Mouse (Mus musculus) stomach, embryonic 16.5 days (tissue): ENCODE data around the gene Ptprs. TPM values are rescaled to one million over a fixed set of nuclear protein-coding genes. Genes with fewer than 3 reads are reported as not detected.

Experiments
- ATAC-seq: fragments of 200-750 bp; cut with Nextera tagmentation; 2 replicates; pipeline ENCODE4 v1.8.0; 2017; ENCODE audit warnings: moderate number of reproducible peaks, moderate TSS enrichment; ENCODE audit not compliant: insufficient read depth, low FRiP score
- H3K27ac ChIP-seq: fragments of 300-500 bp; sonication (generic); 2 replicates; pipeline ENCODE4 v1.5.1; 2014; ENCODE audit warnings: low read length
- H3K27me3 ChIP-seq: fragments of 300-500 bp; sonication (generic); 2 replicates; pipeline ENCODE4 v1.6.1; 2014; ENCODE audit warnings: low read length, control low read depth, mixed read lengths; ENCODE audit not compliant: control insufficient read depth, insufficient read depth
- H3K36me3 ChIP-seq: fragments of 300-500 bp; sonication (generic); 2 replicates; pipeline ENCODE4 v1.6.1; 2014; ENCODE audit warnings: low read length; ENCODE audit not compliant: control insufficient read depth, insufficient read depth
- H3K4me1 ChIP-seq: fragments of 300-500 bp; sonication (generic); 2 replicates; pipeline ENCODE4 v1.6.1; 2014; ENCODE audit warnings: low read length, control low read depth, mixed read lengths; ENCODE audit not compliant: control insufficient read depth, insufficient read depth
- H3K4me2 ChIP-seq: fragments of 300-500 bp; sonication (generic); 2 replicates; pipeline ENCODE4 v1.6.1; 2014; ENCODE audit warnings: low read depth, low read length, mixed read lengths
- H3K4me3 ChIP-seq: fragments of 300-500 bp; sonication (generic); replicated peaks from 2 replicates; pipeline ENCODE4 v1.5.1; 2014; ENCODE audit warnings: mild to moderate bottlenecking, low read length
- H3K9ac ChIP-seq: fragments of 300-500 bp; sonication (generic); 2 replicates; pipeline ENCODE4 v1.6.1; 2014; ENCODE audit warnings: low read length
- H3K9me3 ChIP-seq: fragments of 300-500 bp; sonication (generic); replicated peaks from 2 replicates; pipeline ENCODE4 v1.6.1; 2016; ENCODE audit warnings: low read length, control low read depth; ENCODE audit not compliant: control insufficient read depth
- WGBS: fragments of 180-500 bp; shearing (Covaris S2); extraction: QIAGEN DNeasy Blood & Tissue Kit; methylation state at CpG from one replicate; pipeline ENCODE4 v1.1.7; 2014; 5-methylcytosine and 5-hydroxymethylcytosine counted together
- polyA plus RNA-seq: library from polyadenylated mRNA; unstranded; fragments of >200 nt; fragmentation: Nextera tagmentation; extraction: Ambion mirVana; gene quantifications from 2 replicates; pipeline ENCODE4 v1.2.1, GENCODE M21; 2015

Gene Ptprs
- polyA plus RNA-seq, 1 experiment from 2014 or later: 61.9 TPM

GRCm38 (mm10) chr17:56464817-56465216 is 11.5 kb downstream of the Ptprs start:
- no peaks in the 10 kb centered on the region for H3K36me3 ChIP-seq
- no peak overlapping the region for H3K4me2 ChIP-seq
- no peaks in the 10 kb centered on the region for H3K27me3 ChIP-seq

GRCm38 (mm10) chr17:56464345-56464744 is 11.9 kb downstream of the Ptprs start:
- Histone ChIP-seq H3K4me2 (no peak overlapping the region), H3K9me3 (no peaks in the 10 kb centered on the region), H3K27ac (no peak overlapping the region), H3K9ac (no peak overlapping the region), H3K36me3 (no peaks in the 10 kb centered on the region), H3K4me3 (no peak overlapping the region), H3K4me1 (peaks cover 46% of the 10 kb centered on the region), H3K27me3 (no peaks in the 10 kb centered on the region)
- 80% methylated on average over 2 of the region's 2 CpGs for WGBS
- no peak for ATAC-seq

More at GRCm38 (mm10) chr17:56464817-56465216, 11.5 kb downstream of the Ptprs start:
- H3K27ac ChIP-seq: no peak overlapping the region
- no peak overlapping the region for H3K4me3 ChIP-seq
- peaks cover 50% of the 10 kb centered on the region for H3K4me1 ChIP-seq
- H3K9me3 ChIP-seq: no peaks in the 10 kb centered on the region
- H3K9ac ChIP-seq: no peak overlapping the region
- no peak for ATAC-seq
- WGBS: 59% methylated on average over 7 of the region's 7 CpGs

GRCm38 (mm10) chr17:56463500-56463899 is 12.8 kb downstream of the Ptprs start:
- Histone ChIP-seq H3K9me3 (no peaks in the 10 kb centered on the region), H3K4me2 (peak overlapping the region; percentile 81; the same call in 1 of the 2 replicates), H3K27ac (peak overlapping the region; percentile 92), H3K36me3 (no peaks in the 10 kb centered on the region), H3K9ac (peak overlapping the region; percentile 68; the same call in 1 of the 2 replicates), H3K27me3 (no peaks in the 10 kb centered on the region), H3K4me1 (peaks cover 39% of the 10 kb centered on the region), H3K4me3 (no peak overlapping the region)
- 41% methylated on average over 1 of the region's 1 CpGs for WGBS
- ATAC-seq: no peak

GRCm38 (mm10) chr17:56462835-56463455 is 13.3 kb downstream of the Ptprs start:
- Histone ChIP-seq H3K4me1 (peaks cover 34% of the 10 kb centered on the region), H3K4me2 (peak overlapping the region; percentile 81), H3K4me3 (peak overlapping the region; percentile 66), H3K9me3 (no peaks in the 10 kb centered on the region), H3K27me3 (no peaks in the 10 kb centered on the region), H3K9ac (peak overlapping the region; percentile 68), H3K36me3 (no peaks in the 10 kb centered on the region), H3K27ac (peak overlapping the region; percentile 92)
- ATAC-seq: no peak
- 5% methylated on average over 17 of the region's 17 CpGs for WGBS

GRCm38 (mm10) chr17:56461771-56462743 is 14.2 kb downstream of the Ptprs start:
- WGBS: under 1% methylated on average over 76 of the region's 77 CpGs
- Histone ChIP-seq H3K4me1 (peaks cover 28% of the 10 kb centered on the region), H3K27ac (peak overlapping the region; percentile 96), H3K4me3 (peak overlapping the region; percentile 66), H3K27me3 (no peaks in the 10 kb centered on the region), H3K9ac (peak overlapping the region; percentile 78), H3K4me2 (peak overlapping the region; percentile 81), H3K9me3 (no peaks in the 10 kb centered on the region), H3K36me3 (no peaks in the 10 kb centered on the region)
- peak; percentile 94 for ATAC-seq

- Histone ChIP-seq H3K27me3 (no peaks in the 10 kb centered on the region), H3K4me3 (peak overlapping the region; percentile 66), H3K9me3 (no peaks in the 10 kb centered on the region), H3K4me1 (peaks cover 23% of the 10 kb centered on the region), H3K36me3 (no peaks in the 10 kb centered on the region), H3K27ac (peak overlapping the region; percentile 96; the same call in 1 of the 2 replicates), H3K4me2 (peak overlapping the region; percentile 81), H3K9ac (peak overlapping the region; percentile 78)
- ATAC-seq: no peak
- WGBS: 21% methylated on average over 6 of the region's 6 CpGs
Measured at GRCm38 (mm10) chr17:56460876-56461275, 15.4 kb downstream of the Ptprs start.

- 0 out of 2 replicates have a peak overlapping the region, but pooled peaks have one; percentile 14 for H3K9ac ChIP-seq
Measured at GRCm38 (mm10) chr17:56457442-56457841, 18.8 kb downstream of the Ptprs start.

GRCm38 (mm10) chr17:56456353-56456752 is 19.9 kb downstream of the Ptprs start:
- Histone ChIP-seq H3K4me2 (no peak overlapping the region), H3K27ac (no peak overlapping the region), H3K9ac (no peak overlapping the region), H3K27me3 (no peaks in the 10 kb centered on the region), H3K36me3 (0 out of 2 replicates have a peak, but pooled peaks cover 10% of the 10 kb centered on the region), H3K4me1 (peaks cover 13% of the 10 kb centered on the region), H3K9me3 (no peaks in the 10 kb centered on the region), H3K4me3 (no peak overlapping the region)
- ATAC-seq: no peak
- 75% methylated on average over 5 of the region's 5 CpGs for WGBS

More at GRCm38 (mm10) chr17:56457442-56457841, 18.8 kb downstream of the Ptprs start:
- Histone ChIP-seq H3K27ac (no peak overlapping the region), H3K4me3 (no peak overlapping the region), H3K27me3 (no peaks in the 10 kb centered on the region), H3K4me1 (peaks cover 13% of the 10 kb centered on the region), H3K9me3 (no peaks in the 10 kb centered on the region), H3K36me3 (0 out of 2 replicates have a peak, but pooled peaks cover 5% of the 10 kb centered on the region), H3K4me2 (no peak overlapping the region)
- no peak for ATAC-seq
- WGBS: 97% methylated on average over 1 of the region's 1 CpGs

- H3K4me2 ChIP-seq: no peak overlapping the region
- no peak for ATAC-seq
- H3K27ac ChIP-seq: no peak overlapping the region
- no peaks in the 10 kb centered on the region for H3K9me3 ChIP-seq
- no peaks in the 10 kb centered on the region for H3K27me3 ChIP-seq
- peaks cover 16% of the 10 kb centered on the region; the same call in 1 of the 2 replicates for H3K36me3 ChIP-seq
- H3K9ac ChIP-seq: no peak overlapping the region
- WGBS: 89% methylated on average over 4 of the region's 4 CpGs
- H3K4me1 ChIP-seq: no peaks in the 10 kb centered on the region
- H3K4me3 ChIP-seq: no peak overlapping the region
Measured at GRCm38 (mm10) chr17:56453689-56454088, 22.6 kb downstream of the Ptprs start.
